Mouse (Mus musculus) kidney, adult 2 months (tissue): ENCODE measurements around the gene Scfd2.

Experiments used
- CTCF ChIP-seq: fragments of 200-500 bp; conservative IDR thresholded peaks from 2 replicates; pipeline ENCODE4 v1.5.1; 2011; ENCODE audit warnings: low read depth, mild to moderate bottlenecking, control low read depth, low read length, moderate library complexity, mixed read lengths; ENCODE audit not compliant: insufficient read depth, insufficient read length
- POLR2A ChIP-seq: fragments of 200-500 bp; IDR thresholded peaks from one replicate; pipeline ENCODE4 v1.6.1; 2011; ENCODE audit warnings: low read depth, low read length, control low read depth

DNA sequence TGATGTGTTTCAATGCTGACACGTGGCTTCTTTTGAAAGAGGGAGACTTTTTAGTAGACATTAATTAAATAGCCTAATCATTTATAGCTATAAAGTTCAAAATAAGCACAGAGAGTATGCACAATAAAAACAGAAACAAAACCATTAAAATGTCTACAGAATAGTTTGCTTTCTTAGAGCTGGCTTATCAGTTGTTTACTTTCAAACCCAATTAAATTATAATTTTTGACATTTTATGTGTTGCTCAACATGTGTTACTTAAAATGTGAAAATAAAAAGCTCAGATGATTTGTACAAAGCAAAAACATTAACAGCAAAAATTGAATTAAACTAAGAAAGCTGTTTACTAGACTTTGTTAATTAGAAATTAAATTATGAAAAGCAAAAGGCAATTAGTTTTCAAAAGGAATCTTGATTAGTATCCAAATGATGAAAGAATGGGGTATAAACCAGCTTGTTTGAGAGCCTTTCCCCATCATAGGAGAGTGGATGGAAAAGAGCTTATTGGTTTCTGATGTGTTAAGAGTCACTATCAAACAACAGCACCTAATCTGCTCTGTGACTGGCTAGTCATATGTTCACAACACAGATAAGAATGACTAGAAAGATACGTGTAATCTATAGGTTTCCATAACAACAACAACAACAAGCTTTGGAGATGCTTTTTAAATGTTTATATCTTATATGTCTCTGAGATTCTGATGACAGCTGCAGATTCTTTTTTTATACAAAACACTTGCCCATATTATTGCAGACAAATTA lies 176.0 kb downstream of the Scfd2 start:
- TF ChIP-seq CTCF (no peak), POLR2A (no peak)
